Mouse (Mus musculus): ENCODE results near the gene Cdk5r1.

- TF ChIP-seq EP300 (IDR thresholded peaks at IDR 0.05; ENCODE audit: low read depth) (no peak), CTCF (IDR thresholded peaks at IDR 0.05; ENCODE audit: low read depth) (no peak)
Measured at GRCm38 (mm10) chr11:80529149-80529548, 52.3 kb downstream of the Cdk5r1 start.

Data from liver, embryonic 14.5 days (tissue).